Comparison of ENCODE assay signal across 8 mouse cellular contexts in genomic region chr4:133814804-133815515, GRCm38 (mm10). TPM values are rescaled to one million over a fixed set of nuclear protein-coding genes. Genes with fewer than 3 reads are reported as not detected.
DNase-seq lines count a peak whose midpoint lies in the region; ATAC-seq and TF ChIP-seq lines count a peak whose summit lies in the region.

No protein-coding gene starts in this region.

- H3K9me3 ChIP-seq in kidney, embryonic 16.5 days (ENCODE audit: low read length) = no peaks in the 10 kb centered on the region
- H3K9me3 ChIP-seq in forebrain, embryonic 16.5 days (ENCODE audit: control insufficient read depth, low read length) = no peaks in the 10 kb centered on the region
- no peaks in the 10 kb centered on the region for H3K9me3 ChIP-seq in liver, embryonic 14.5 days (ENCODE audit: control insufficient read depth, low read length)
- no peaks in the 10 kb centered on the region for H3K9me3 ChIP-seq in stomach, embryonic 14.5 days (ENCODE audit: control insufficient read depth, low read depth, low read length)

- intact Hi-C loops in gastrocnemius, postnatal 36 days (cut with DNase I) = loop anchor here (5.0 kb wide), 1 partner anchor 143 kb away; the partner anchor contains the start of gene Pigv

- peak overlapping the region; percentile 56 for H3K4me2 ChIP-seq in kidney, embryonic 16.5 days (replicated peaks; ENCODE audit: low read depth, low read length)
- peak overlapping the region; percentile 65 for H3K4me2 ChIP-seq in forebrain, embryonic 16.5 days (ENCODE audit: low read length)
- peak overlapping the region; percentile 92 for H3K4me2 ChIP-seq in liver, embryonic 14.5 days (ENCODE audit: low read depth)
- H3K4me2 ChIP-seq in stomach, embryonic 14.5 days (replicated peaks; ENCODE audit: low read depth, low read length) = peak overlapping the region; percentile 56

- no peak for TF ChIP-seq EP300 in liver, embryonic 14.5 days (IDR thresholded peaks at IDR 0.05; ENCODE audit: low read depth)

- peaks cover 23% of the 10 kb centered on the region for H3K4me1 ChIP-seq in kidney, embryonic 16.5 days (ENCODE audit: insufficient read depth, low read length)
- peaks cover 14% of the 10 kb centered on the region for H3K4me1 ChIP-seq in forebrain, embryonic 16.5 days (replicated peaks; ENCODE audit: control insufficient read depth, insufficient read depth, low read length)
- H3K4me1 ChIP-seq in liver, embryonic 14.5 days (replicated peaks; ENCODE audit: control insufficient read depth in 2 of 2, insufficient read depth in 2 of 2, low read length in 1 of 2) = peaks cover 11 to 25% of the 10 kb centered on the region in 2 experiments
- peaks cover 15% of the 10 kb centered on the region for H3K4me1 ChIP-seq in stomach, embryonic 14.5 days (ENCODE audit: control insufficient read depth, insufficient read depth, low read length)

- peak overlapping the region; percentile 68 for H3K4me3 ChIP-seq in kidney, embryonic 16.5 days (ENCODE audit: low read length)
- peak overlapping the region; percentile 68 for H3K4me3 ChIP-seq in forebrain, embryonic 16.5 days (replicated peaks; ENCODE audit: low read length)
- peak overlapping the region; percentile 69 to 70 for H3K4me3 ChIP-seq in liver, embryonic 14.5 days (ENCODE audit: insufficient read depth in 1 of 2, low read depth in 2 of 2, low read length in 2 of 2)
- peak overlapping the region; percentile 49 for H3K4me3 ChIP-seq in stomach, embryonic 14.5 days (ENCODE audit: low read depth, low read length)

- TF ChIP-seq CTCF in liver, embryonic 14.5 days (IDR thresholded peaks at IDR 0.05; ENCODE audit: low read depth) = no peak

- no peaks in the 10 kb centered on the region for H3K36me3 ChIP-seq in kidney, embryonic 16.5 days (ENCODE audit: insufficient read depth, low read length)
- H3K36me3 ChIP-seq in forebrain, embryonic 16.5 days (ENCODE audit: control insufficient read depth, insufficient read depth) = no peaks in the 10 kb centered on the region
- no peaks in the 10 kb centered on the region for H3K36me3 ChIP-seq in liver, embryonic 14.5 days (replicated peaks; ENCODE audit: control insufficient read depth, insufficient read depth, low read depth)
- H3K36me3 ChIP-seq in stomach, embryonic 14.5 days (ENCODE audit: control insufficient read depth, insufficient read depth, low read length) = no peaks in the 10 kb centered on the region

- DNase-seq in kidney, postnatal 4 days = no peak
- peak; percentile 79 for DNase-seq in adrenal gland, adult 2 months
- no peak for DNase-seq in liver, embryonic 14.5 days (ENCODE audit: low read depth in 3 of 3, low spot score in 3 of 3)
- no peak for DNase-seq in thymus, postnatal 36 days
- no peak for DNase-seq in gastrocnemius, postnatal 36 days

- H3K27me3 ChIP-seq in kidney, embryonic 16.5 days (ENCODE audit: insufficient read depth, low read length) = no peaks in the 10 kb centered on the region
- no peaks in the 10 kb centered on the region for H3K27me3 ChIP-seq in forebrain, embryonic 16.5 days (replicated peaks; ENCODE audit: control insufficient read depth, insufficient read depth, low read length)
- H3K27me3 ChIP-seq in liver, embryonic 14.5 days (ENCODE audit: control insufficient read depth, insufficient read depth, low read length) = no peaks in the 10 kb centered on the region
- H3K27me3 ChIP-seq in stomach, embryonic 14.5 days (ENCODE audit: control insufficient read depth, insufficient read depth, low read length) = no peaks in the 10 kb centered on the region

- no peak for ATAC-seq in kidney, embryonic 16.5 days (ENCODE audit: low FRiP score, low TSS enrichment)
- no peak for ATAC-seq in forebrain, embryonic 16.5 days
- ATAC-seq in liver, embryonic 14.5 days (ENCODE audit: insufficient read depth) = no peak
- ATAC-seq in stomach, embryonic 14.5 days (ENCODE audit: insufficient number of reproducible peaks, insufficient read depth, low FRiP score, low read depth) = no peak

- H3K27ac ChIP-seq in kidney, embryonic 16.5 days (ENCODE audit: low read length) = peak overlapping the region; percentile 100
- peak overlapping the region; percentile 99 for H3K27ac ChIP-seq in forebrain, embryonic 16.5 days (ENCODE audit: low read length)
- H3K27ac ChIP-seq in liver, embryonic 14.5 days = peak overlapping the region; percentile 92
- H3K27ac ChIP-seq in stomach, embryonic 14.5 days (ENCODE audit: low read length) = peak overlapping the region; percentile 100

- peak overlapping the region; percentile 97 for H3K9ac ChIP-seq in kidney, embryonic 16.5 days (replicated peaks; ENCODE audit: low read length)
- H3K9ac ChIP-seq in forebrain, embryonic 16.5 days (replicated peaks; ENCODE audit: low read depth, low read length) = peak overlapping the region; percentile 86
- peak overlapping the region; percentile 78 for H3K9ac ChIP-seq in liver, embryonic 14.5 days (replicated peaks)
- H3K9ac ChIP-seq in stomach, embryonic 14.5 days (replicated peaks; ENCODE audit: low read depth, low read length) = peak overlapping the region; percentile 74

- 14% methylated on average over 25 of the region's 25 CpGs for WGBS in kidney, embryonic 16.5 days
- WGBS in forebrain, embryonic 16.5 days = 5% methylated on average over 25 of the region's 25 CpGs
- WGBS in liver, embryonic 14.5 days (ENCODE audit: insufficient replicate concordance) = 15% methylated on average over 25 of the region's 25 CpGs
- WGBS in stomach, embryonic 14.5 days = 16% methylated on average over 25 of the region's 25 CpGs

RNA-seq across cellular contexts. Expression of gene Arid1a, which starts 58.4 kb away (rescaled TPM):
- polyA plus RNA-seq in kidney, embryonic 16.5 days (2015; fragmentation: Nextera tagmentation; extraction: Ambion mirVana) = 30.5 and 35.0 TPM in 2 replicates
- 10 to 100 TPM; 45.9 to 48.6 TPM for total RNA-seq in adrenal gland, adult 2 months (2021)
- 69.7 and 74.0 TPM in 2 replicates for polyA plus RNA-seq in adrenal gland, adult 2 months (2012; rRNA removed)
- 36.4 and 41.4 TPM in 2 replicates for polyA plus RNA-seq in forebrain, embryonic 16.5 days (2015; fragmentation: Nextera tagmentation; extraction: Ambion mirVana)
- polyA plus RNA-seq in liver, embryonic 14.5 days (2012; rRNA removed) = 11.9 and 12.0 TPM in 2 replicates
- 7.4 and 7.8 TPM in 2 replicates for polyA plus RNA-seq in liver, embryonic 14.5 days (2014; fragmentation: Nextera tagmentation; extraction: Ambion mirVana)
- 42.0 and 49.4 TPM in 2 replicates for polyA plus RNA-seq in stomach, embryonic 14.5 days (2014; fragmentation: Nextera tagmentation; extraction: Ambion mirVana)
- total RNA-seq in gastrocnemius, postnatal 36 days (2021) = 10 to 100 TPM; 18.1 to 24.4 TPM
